Mouse (Mus musculus) E14TG2a.4 (cell line): ENCODE data around the gene Gm37240.

Experiments used
- CTCF ChIP-seq: conservative IDR thresholded peaks from 2 replicates; pipeline ENCODE4 v1.5.1; 2014; ENCODE audit warnings: low read length
- POU5F1 ChIP-seq: IDR thresholded peaks from 2 replicates; pipeline ENCODE4 v1.6.1; 2014; ENCODE audit warnings: low read length, borderline replicate concordance

DNA sequence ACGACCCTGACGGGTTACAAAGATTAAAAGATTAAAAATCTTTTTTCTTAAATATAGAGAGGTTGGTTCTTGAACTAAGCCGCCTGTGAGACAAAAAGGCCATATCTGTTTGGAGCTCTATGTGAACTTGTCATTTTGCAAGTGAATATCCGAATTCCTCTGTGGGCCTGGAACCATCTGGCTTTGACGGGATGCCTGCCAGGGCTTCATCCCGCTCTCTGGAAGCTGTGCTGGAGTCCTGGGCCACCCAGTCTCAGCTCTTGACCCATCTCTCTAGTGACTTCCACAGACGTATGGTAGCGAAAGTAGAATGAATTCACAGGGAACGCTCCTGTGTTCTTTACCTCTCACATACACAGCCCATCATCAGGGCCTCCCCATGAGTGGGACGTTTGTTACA is 1193.4 kb downstream of the Gm37240 start:
- TF ChIP-seq CTCF (no peak), POU5F1 (no peak)
